Mouse (Mus musculus) liver, embryonic 14.5 days (tissue): ENCODE data around the gene Rprd2. TPM values are rescaled to one million over a fixed set of nuclear protein-coding genes. Genes with fewer than 3 reads are reported as not detected.
"Not testable (repeated sequence)": the region's sequence is repeated elsewhere in the genome, so short reads cannot be mapped to it uniquely, and the experiment has no call there.

Experiments used
- ATAC-seq: fragments of 200-750 bp; cut with Nextera tagmentation; 2 replicates; pipeline ENCODE4 v1.8.0; 2017; ENCODE audit warnings: moderate number of reproducible peaks, mild to moderate bottlenecking, moderate library complexity; ENCODE audit not compliant: insufficient read depth
- DNase-seq, 3 experiments: peaks; one replicate each; pipeline ENCODE4 v3.0.0-alpha.2; 2012 to 2013; ENCODE audit warnings: low read depth in 3 of 3, low spot score in 3 of 3
- H3K27ac ChIP-seq: fragments of 300-500 bp; sonication (generic); 2 replicates; pipeline ENCODE4 v1.5.1; 2014; ENCODE audit warnings: moderate library complexity, mild to moderate bottlenecking, control low read depth, inconsistent platforms
- H3K27me3 ChIP-seq: fragments of 300-500 bp; sonication (generic); 2 replicates; pipeline ENCODE4 v1.6.1; 2014; ENCODE audit warnings: mild to moderate bottlenecking, low read length, moderate library complexity; ENCODE audit not compliant: control insufficient read depth, insufficient read depth
- H3K36me3 ChIP-seq: fragments of 300-500 bp; sonication (generic); replicated peaks from 2 replicates; pipeline ENCODE4 v1.6.1; 2014; ENCODE audit warnings: low read depth; ENCODE audit not compliant: control insufficient read depth, insufficient read depth
- H3K4me1 ChIP-seq, 2 experiments: fragments of 200-500 bp in 1 of 2; fragments of 300-500 bp in 1 of 2; sonication (generic) in 1 of 2; replicated peaks; 2 replicates each; pipeline ENCODE4 v1.6.1; 2012 to 2014; ENCODE audit warnings: antibody characterized with exemption in 1 of 2, inconsistent platforms in 1 of 2, low read length in 1 of 2; ENCODE audit not compliant: control insufficient read depth in 2 of 2, insufficient read depth in 2 of 2
- H3K4me2 ChIP-seq: fragments of 300-500 bp; sonication (generic); 2 replicates; pipeline ENCODE4 v1.6.1; 2014; ENCODE audit warnings: low read depth, mild to moderate bottlenecking, control low read depth, moderate library complexity
- H3K4me3 ChIP-seq, 2 experiments: fragments of 200-500 bp in 1 of 2; fragments of 300-500 bp in 1 of 2; sonication (generic) in 1 of 2; 2 replicates each; pipeline ENCODE4 v1.5.1; 2012 to 2014; ENCODE audit warnings: low read depth in 2 of 2, low read length in 2 of 2, mild to moderate bottlenecking in 2 of 2, control low read depth in 1 of 2, inconsistent platforms in 1 of 2, moderate library complexity in 1 of 2; ENCODE audit not compliant: insufficient read depth in 1 of 2
- H3K9ac ChIP-seq: fragments of 300-500 bp; sonication (generic); replicated peaks from 2 replicates; pipeline ENCODE4 v1.6.1; 2014; ENCODE audit warnings: mild to moderate bottlenecking, control low read depth, moderate library complexity
- H3K9me3 ChIP-seq: fragments of 300-500 bp; sonication (generic); 2 replicates; pipeline ENCODE4 v1.6.1; 2016; ENCODE audit warnings: low read length, mixed read lengths; ENCODE audit not compliant: control insufficient read depth
- CTCF ChIP-seq: IDR thresholded peaks from 2 replicates; pipeline ENCODE4 v1.5.1; 2016; ENCODE audit warnings: antibody characterized with exemption, low read depth, control low read depth
- EP300 ChIP-seq: IDR thresholded peaks from 2 replicates; pipeline ENCODE4 v1.6.1; 2016; ENCODE audit warnings: antibody characterized with exemption, low read depth
- WGBS: fragments of 180-500 bp; shearing (Covaris S2); extraction: QIAGEN DNeasy Blood & Tissue Kit; methylation state at CpG from one replicate; pipeline ENCODE4 v1.1.7; 2014; ENCODE audit not compliant: insufficient replicate concordance; 5-methylcytosine and 5-hydroxymethylcytosine counted together
- polyA plus RNA-seq, 2 experiments: library from polyadenylated mRNA; depleted of rRNA in 1 of 2; stranded (reverse) in 1 of 2; unstranded in 1 of 2; fragments of >200 nt; fragmentation: Nextera tagmentation in 1 of 2; extraction: Ambion mirVana in 1 of 2; gene quantifications; 2 replicates each; pipeline versions ENCODE4 v1.2.1 to v1.2.3; 2012 to 2014

Gene Rprd2
- polyA plus RNA-seq, 2 experiments, result 5.3 to 6.6 TPM

GRCm38 (mm10) chr3:95818026-95818511, 594 bp downstream of the Rprd2 start:
- peak overlapping the region; percentile 96 for H3K9ac ChIP-seq
- WGBS, result under 1% methylated on average over 21 of the region's 21 CpGs
- peak overlapping the region; percentile 98 for H3K27ac ChIP-seq
- no peaks in the 10 kb centered on the region for H3K9me3 ChIP-seq
- no peaks in the 10 kb centered on the region for H3K27me3 ChIP-seq
- H3K4me1 ChIP-seq, result peaks cover 15% of the 10 kb centered on the region in 2 experiments
- peak overlapping the region; percentile 90 to 97 for H3K4me3 ChIP-seq
- H3K4me2 ChIP-seq, result peak overlapping the region; percentile 76
- DNase-seq (peak; percentile 26 to 48 (median 30)), ATAC-seq (no peak)
- TF ChIP-seq EP300, result no peak
- no peak for TF ChIP-seq CTCF
- no peaks in the 10 kb centered on the region for H3K36me3 ChIP-seq

GRCm38 (mm10) chr3:95816681-95817080, 2.0 kb downstream of the Rprd2 start:
- Histone ChIP-seq H3K27me3 (no peaks in the 10 kb centered on the region), H3K4me2 (peak overlapping the region; percentile 76), H3K9ac (0 out of 2 replicates have a peak overlapping the region, but pooled peaks have one; percentile 32), H3K9me3 (no peaks in the 10 kb centered on the region), H3K4me3 (peak overlapping the region in 1 of 2 experiments; percentile 10; a peak in 2 of 4 replicates), H3K36me3 (no peaks in the 10 kb centered on the region), H3K27ac (no peak overlapping the region), H3K4me1 (peaks cover 15% of the 10 kb centered on the region in 2 experiments)
- ATAC-seq, result no peak
- TF ChIP-seq CTCF, result no peak
- no peak for TF ChIP-seq EP300
- DNase-seq, result no peak
- WGBS, result 72% methylated on average over 3 of the region's 3 CpGs

- Histone ChIP-seq H3K4me1 (peaks cover 3 to 11% of the 10 kb centered on the region in 2 experiments; a peak in 3 of 4 replicates), H3K4me3 (no peak overlapping the region), H3K9me3 (no peaks in the 10 kb centered on the region), H3K9ac (no peak overlapping the region), H3K36me3 (peaks cover 7% of the 10 kb centered on the region; the same call in 1 of the 2 replicates), H3K4me2 (no peak overlapping the region), H3K27ac (no peak overlapping the region), H3K27me3 (no peaks in the 10 kb centered on the region)
- TF ChIP-seq CTCF (no peak), EP300 (no peak)
- DNase-seq (no peak), ATAC-seq (no peak)
- WGBS, result 31% methylated on average over 2 of the region's 2 CpGs
Observed at GRCm38 (mm10) chr3:95808384-95808783, 10.3 kb downstream of the Rprd2 start.

- not testable (repeated sequence) for H3K27ac ChIP-seq, ATAC-seq, H3K27me3 ChIP-seq, H3K36me3 ChIP-seq, DNase-seq, H3K9me3 ChIP-seq, H3K4me3 ChIP-seq, H3K4me2 ChIP-seq, H3K9ac ChIP-seq
- TF ChIP-seq CTCF, result 0 out of 2 replicates have a peak, but pooled peaks have one; percentile 22
- peaks cover 3 to 11% of the 10 kb centered on the region in 2 experiments; a peak in 3 of 4 replicates for H3K4me1 ChIP-seq
- WGBS, result 81% methylated on average over 3 of the region's 6 CpGs
Observed at GRCm38 (mm10) chr3:95807630-95808029, 11.0 kb downstream of the Rprd2 start.

GRCm38 (mm10) chr3:95806677-95807076, 12.0 kb downstream of the Rprd2 start:
- DNase-seq, result no peak
- no peak for TF ChIP-seq CTCF
- no peak for TF ChIP-seq EP300
- Histone ChIP-seq H3K9me3 (no peaks in the 10 kb centered on the region), H3K4me2 (no peak overlapping the region), H3K27ac (no peak overlapping the region), H3K9ac (no peak overlapping the region), H3K27me3 (no peaks in the 10 kb centered on the region), H3K4me3 (no peak overlapping the region), H3K36me3 (peaks cover 7% of the 10 kb centered on the region; the same call in 1 of the 2 replicates), H3K4me1 (peaks cover 3 to 14% of the 10 kb centered on the region in 2 experiments; a peak in 3 of 4 replicates)
- 5% methylated on average over 1 of the region's 1 CpGs for WGBS
- ATAC-seq, result no peak
